Mouse (Mus musculus) adrenal gland, adult 18-20 months (tissue): ENCODE measurements around the gene Hoxc11. TPM values are rescaled to one million over a fixed set of nuclear protein-coding genes. Genes with fewer than 3 reads are reported as not detected.

Experiments
- DNase-seq, 2 experiments: peaks; one replicate each; pipeline ENCODE4 v3.0.0; 2021 to 2022; ENCODE audit warnings: low spot score in 2 of 2
- total RNA-seq, 2 experiments: library from RNA; stranded (reverse); gene quantifications; 1 replicate in 1 of 2; 2 replicates in 1 of 2; pipeline ENCODE4 v1.2.3; 2021

The Hoxc11 gene
- total RNA-seq, 2 experiments from 2014 or later, result not detected

DNA sequence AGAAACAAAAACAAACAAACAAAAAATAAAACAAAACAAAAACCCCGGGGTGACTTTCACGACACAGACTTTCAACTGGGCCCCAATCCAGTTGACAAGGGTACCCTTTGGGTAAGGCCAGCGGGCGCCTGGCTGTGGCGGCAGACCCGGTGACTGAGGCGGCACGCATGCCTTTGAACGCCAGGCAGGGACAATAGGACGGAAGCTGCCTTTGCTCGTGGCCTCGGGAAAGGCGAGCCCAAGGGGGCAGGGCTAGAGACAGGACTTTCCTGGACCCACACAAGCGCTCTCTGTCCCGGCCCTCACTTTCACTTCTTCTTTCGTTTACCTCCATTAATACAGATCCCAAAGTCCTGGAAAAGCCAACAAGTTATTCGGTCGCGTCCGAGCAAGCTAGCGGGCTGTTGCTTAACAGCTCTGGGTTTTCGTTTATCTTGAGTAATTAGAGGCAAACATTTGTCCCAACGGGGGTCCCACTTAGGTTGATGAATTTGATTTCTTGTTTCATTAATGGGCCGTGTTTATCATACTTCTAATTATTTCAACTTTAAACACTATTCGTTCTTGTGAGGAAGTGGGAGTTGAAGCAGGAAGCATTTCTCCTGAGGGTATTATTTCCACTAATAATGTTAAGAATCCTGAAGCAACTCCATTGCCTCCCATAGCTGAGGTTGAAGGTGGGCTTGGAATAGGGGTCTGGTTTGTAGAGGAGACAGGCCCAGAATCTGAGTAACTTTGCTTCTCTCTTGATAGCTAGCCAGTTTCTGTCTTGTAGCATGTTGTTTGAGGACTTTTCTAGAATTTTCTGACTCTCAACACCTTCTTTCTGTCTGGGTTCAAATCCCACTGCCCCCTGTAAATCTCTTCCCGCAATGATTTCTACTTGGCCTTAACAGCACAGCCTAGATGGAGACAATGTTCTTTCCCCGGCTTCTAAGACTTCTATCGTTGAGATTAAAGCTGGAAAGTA lies 9.7 kb downstream of the Hoxc11 start:
- no peak for DNase-seq

GRCm38 (mm10) chr15:102965003-102965891 lies 11.0 kb downstream of the Hoxc11 start:
- DNase-seq, result no peak

DNA sequence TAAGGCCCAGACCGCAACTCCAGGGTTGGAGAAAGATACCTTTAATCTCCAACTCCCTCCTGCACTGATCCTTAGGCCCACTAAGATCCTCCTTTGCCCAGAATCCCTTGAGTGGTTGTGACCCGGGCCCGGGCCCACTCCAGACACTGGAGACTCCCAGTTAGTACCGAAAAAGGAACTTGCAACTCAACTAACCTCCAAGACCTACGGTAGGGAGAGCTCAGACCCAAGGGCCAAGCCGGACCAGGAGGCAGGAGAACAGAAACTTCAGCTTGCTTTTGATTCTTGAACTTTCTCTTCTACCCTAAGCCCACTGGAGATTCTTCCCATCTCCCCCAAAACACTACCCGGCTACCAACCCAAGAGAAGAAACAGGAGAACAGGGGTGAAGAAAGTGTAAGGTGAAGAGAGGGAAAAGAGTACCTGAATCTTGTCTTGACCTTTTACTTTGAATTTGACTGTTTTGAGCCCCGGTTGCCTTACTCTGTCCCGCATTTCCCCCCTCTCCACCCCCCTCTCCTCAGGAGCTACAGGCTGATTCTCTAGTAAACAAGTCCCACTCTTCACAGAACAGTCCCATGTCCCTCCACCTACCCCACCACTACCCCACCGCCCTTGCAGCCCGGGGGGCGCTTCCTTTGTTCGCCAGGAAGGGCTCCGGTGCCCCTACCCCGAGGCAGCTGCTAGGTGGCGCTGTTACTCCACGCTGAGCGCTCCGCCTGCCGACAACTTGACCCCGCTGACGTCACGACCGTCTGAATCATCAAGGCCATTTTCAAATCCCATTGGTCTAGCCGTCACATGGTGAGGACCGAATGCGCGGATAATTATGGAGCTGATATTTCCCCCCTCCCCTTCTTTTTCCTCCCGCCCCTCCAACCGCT lies 11.9 kb downstream of the Hoxc11 start:
- DNase-seq, result peak; percentile 82 to 83

- no peak for DNase-seq
Observed at GRCm38 (mm10) chr15:102966776-102967311, 12.6 kb downstream of the Hoxc11 start, which contains the start of gene Hoxc10. TSS of gene Hoxc10 (plus strand) at chr15:102966796.

DNA sequence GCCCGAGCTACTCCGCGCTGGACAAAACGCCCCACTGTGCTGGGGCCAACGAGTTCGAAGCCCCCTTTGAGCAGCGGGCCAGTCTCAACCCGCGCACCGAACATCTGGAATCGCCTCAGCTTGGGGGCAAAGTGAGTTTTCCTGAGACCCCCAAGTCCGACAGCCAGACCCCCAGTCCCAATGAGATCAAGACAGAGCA lies 13.0 kb downstream of the Hoxc11 start, which contains the start of gene Hoxc5:
Hoxc5 (plus strand) TSS at position 132 of the 199 bp plus-strand sequence.
- no peak for DNase-seq

GRCm38 (mm10) chr15:102967511-102968397 lies 13.5 kb downstream of the Hoxc11 start:
- no peak for DNase-seq

DNA sequence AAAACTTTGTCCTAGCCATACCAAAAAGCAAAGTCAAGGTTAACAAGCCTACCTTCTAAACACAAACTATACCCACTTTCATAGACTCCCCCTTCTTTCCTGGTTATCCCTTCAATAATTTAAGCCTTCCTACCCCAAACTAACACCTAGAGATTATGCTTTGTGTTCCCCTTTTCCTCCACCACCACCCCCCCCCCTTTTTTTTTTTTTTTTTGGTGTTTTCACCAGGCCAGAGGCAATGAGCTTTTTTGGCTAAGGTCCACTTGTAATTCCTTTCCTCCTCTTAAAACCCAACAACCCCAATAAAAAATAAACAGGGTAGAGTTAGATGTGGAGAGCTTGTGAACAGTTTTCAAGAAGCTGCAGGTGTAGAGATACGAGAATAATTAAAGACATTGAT lies 15.1 kb downstream of the Hoxc11 start:
- no peak for DNase-seq

DNA sequence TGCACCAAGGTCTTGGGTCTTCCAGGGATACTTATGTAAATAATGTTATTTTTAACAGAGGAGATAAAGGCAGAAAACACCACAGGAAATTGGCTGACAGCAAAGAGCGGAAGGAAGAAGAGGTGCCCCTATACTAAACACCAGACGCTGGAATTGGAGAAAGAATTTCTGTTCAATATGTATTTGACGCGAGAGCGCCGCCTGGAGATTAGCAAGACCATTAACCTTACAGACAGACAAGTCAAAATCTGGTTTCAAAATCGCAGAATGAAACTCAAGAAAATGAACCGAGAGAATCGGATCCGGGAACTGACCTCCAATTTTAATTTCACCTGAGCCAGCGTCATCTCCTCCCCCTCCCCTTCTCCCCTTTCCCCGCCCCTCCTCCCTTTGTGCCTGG lies 16.5 kb downstream of the Hoxc11 start:
- no peak for DNase-seq

DNA sequence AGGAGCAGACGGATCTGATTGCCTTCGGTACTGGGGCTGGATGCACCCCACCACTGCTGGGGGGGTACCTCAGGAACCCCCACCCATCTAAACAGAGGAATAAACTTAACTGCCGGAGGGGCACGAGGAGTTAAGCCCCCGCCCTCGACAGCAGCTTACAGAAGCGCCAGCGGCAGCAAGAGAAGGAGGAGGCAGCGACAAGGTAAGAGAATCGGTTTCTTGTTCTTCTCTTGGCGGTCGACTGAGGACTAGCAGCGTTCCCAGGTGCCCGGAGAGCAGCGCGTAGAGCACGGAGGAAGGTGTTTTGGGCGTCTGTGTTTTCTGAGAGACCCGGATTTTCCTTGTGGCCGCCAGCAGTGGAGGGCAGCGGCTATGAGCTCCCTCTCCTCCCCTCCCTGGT lies 18.0 kb downstream of the Hoxc11 start:
- no peak for DNase-seq

DNA sequence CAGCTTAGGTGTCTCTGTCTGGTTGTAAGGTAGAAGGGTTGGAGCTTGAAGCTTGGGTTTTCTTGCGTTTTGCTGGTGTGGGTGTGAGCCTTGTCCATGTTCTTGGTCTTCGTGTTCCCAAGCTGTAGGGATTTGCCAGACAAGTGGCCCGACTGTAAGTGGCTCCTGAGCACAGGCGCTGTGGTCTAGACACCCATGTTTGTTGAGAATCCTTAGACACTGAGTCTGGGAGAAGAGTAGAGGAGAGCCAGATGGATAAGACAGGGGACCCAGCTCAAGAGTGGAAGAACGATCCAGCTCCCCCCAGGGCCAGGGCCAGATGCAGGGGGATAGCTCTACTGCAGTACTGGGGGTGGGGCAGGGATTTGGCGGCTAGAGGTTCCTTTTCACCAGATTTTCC lies 18.5 kb downstream of the Hoxc11 start:
- DNase-seq, result no peak

GRCm38 (mm10) chr15:102975034-102975433 lies 20.8 kb downstream of the Hoxc11 start:
- DNase-seq, result no peak

- no peak for DNase-seq
Observed at GRCm38 (mm10) chr15:102975688-102976111, 21.5 kb downstream of the Hoxc11 start.

DNA sequence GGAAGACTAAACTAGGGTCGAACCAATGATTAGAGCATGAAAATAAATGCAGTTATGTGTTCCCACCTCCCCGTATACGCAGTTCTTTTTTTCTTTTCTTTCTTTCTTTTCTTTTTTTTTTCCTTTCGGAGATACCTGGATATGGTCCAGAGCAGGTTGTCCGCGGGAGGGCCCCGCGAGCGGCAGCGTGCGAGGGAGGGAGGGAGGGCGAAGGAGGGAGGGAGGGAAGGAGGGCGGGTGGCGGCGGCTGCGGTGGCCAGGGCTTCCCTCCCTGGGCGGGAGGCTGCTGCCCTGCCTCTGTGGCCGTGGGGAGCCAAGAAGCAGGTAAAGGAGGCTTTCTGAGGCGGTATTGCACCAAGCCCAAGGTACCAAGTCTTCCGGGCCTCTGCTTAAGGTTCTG lies 21.9 kb downstream of the Hoxc11 start, which contains the start of gene Hoxc9:
Hoxc9 (plus strand) TSS at position 269 of the 400 bp plus-strand sequence.
- DNase-seq, result no peak

GRCm38 (mm10) chr15:102976631-102977422 lies 22.6 kb downstream of the Hoxc11 start:
- DNase-seq, result no peak

- DNase-seq, result no peak
Observed at GRCm38 (mm10) chr15:102977423-102977974, 23.3 kb downstream of the Hoxc11 start.

DNA sequence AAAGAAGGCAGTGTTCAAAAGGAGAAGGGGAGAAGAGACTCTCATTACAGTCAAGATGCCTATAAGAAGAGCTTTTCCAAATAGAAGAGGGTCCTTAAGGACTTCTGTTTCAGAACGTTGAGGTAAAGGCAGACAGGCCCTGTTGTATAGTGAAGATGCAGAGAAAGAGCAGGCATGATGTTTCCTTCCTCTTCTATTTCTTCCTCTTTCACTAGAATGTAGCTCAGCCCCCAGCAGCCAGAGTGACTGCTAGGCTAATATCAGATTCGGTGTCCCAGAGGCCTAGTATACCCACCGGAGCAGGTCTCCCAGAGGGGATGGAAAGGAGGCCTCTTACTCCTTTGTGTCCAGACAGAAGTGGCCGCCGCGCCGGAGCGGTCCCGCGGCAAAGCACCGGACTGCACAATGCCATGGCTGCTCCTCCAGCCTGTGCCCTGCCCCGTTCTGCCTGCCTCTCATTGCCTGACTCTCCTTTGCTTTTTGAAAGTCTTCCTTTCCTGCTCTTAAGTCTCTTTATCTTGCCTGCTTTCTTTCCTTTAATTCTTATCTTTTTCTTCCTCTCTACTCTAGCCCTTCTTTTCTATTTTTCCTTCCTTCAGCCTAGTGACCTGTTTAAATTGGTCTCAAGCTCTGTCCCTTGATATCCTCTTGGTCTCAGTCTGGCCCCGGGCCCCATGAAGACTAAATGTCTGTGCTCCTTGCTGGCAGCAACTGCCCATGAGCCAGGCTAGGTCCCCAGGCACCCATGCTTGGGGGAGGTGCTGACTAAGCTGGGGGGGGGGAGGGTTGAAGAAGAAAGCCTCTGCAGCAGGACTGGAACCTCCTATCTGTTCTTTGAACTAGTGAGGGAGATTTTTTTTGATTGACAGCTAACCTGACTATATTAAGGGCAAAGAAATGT lies 24.6 kb downstream of the Hoxc11 start:
- DNase-seq, result no peak

GRCm38 (mm10) chr15:102979936-102980335 lies 25.7 kb downstream of the Hoxc11 start:
- no peak for DNase-seq
